ENCODE assay signal across 14 mouse cellular contexts in the genomic region with DNA sequence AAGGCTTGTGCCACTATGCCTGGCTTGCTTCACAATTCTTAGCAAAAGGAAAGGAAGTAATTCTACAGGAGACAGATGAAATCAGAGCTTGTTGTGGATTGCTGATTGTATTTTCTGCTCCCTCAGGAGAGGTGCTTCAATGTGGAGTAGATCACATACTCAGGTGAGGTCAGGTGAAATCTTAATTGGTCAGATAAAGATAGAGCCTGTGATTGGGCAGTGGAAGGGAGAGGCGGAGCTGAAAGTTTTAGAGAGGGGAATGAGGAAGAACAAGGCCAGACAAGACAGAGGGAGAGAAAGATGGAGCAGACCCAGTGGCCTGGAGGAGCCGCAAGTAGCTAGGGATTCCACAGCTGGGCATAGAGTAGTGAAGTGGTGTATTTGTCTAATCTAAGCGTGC. TPM values are rescaled to one million over a fixed set of nuclear protein-coding genes. Genes with fewer than 3 reads are reported as not detected.
A peak's percentile ranks its signal among the peaks of the same experiment; 100 is the strongest.
DNase-seq lines count a peak whose midpoint lies in the region; ATAC-seq and TF ChIP-seq lines count a peak whose summit lies in the region.
"Had no signal": no experiment of that assay in that cellular context is flagged by ENCODE, and none has a peak within 500 bp of the region (broad histone marks: within the 10 kb centered on the region; RNA-seq: fewer than 3 reads in every experiment).

No protein-coding gene starts in this region.

- peaks cover 1% of the 10 kb centered on the region; the same call in 1 of the 2 replicates for H3K79me2 ChIP-seq in MEL (ENCODE audit: control insufficient read depth, insufficient read depth, low read length, poor library complexity)

- TF ChIP-seq EP300 in MEL (IDR thresholded peaks at IDR 0.05; ENCODE audit: low read depth in 1 of 2, low read length in 2 of 2), result no peak

- no peak for TF ChIP-seq RAD21 in MEL (IDR thresholded peaks at IDR 0.05; ENCODE audit: low read depth, low read length)

- TF ChIP-seq CTCF in left cerebral cortex, adult 2 months (IDR thresholded peaks at IDR 0.05), result no peak
- TF ChIP-seq CTCF in MEL (IDR thresholded peaks at IDR 0.05 in 2 of 3, conservative IDR thresholded peaks at IDR 0.05 in 1 of 3; ENCODE audit: control insufficient read depth in 1 of 3, insufficient read depth in 1 of 3, low read depth in 2 of 3, low read length in 3 of 3, poor library complexity in 1 of 3, severe bottlenecking in 1 of 3), result no peak
- no peak for TF ChIP-seq CTCF in bone marrow macrophage, adult 2 months (IDR thresholded peaks at IDR 0.05; ENCODE audit: low read depth, low read length)

- no peak overlapping the region for H3K9ac ChIP-seq in MEL (ENCODE audit: control insufficient read depth, low read depth, low read length, poor library complexity, severe bottlenecking)
- H3K9ac ChIP-seq: hindbrain, embryonic 14.5 days; liver, embryonic 15.5 days had no signal

- H3K9me3 ChIP-seq in MEL (replicated peaks; ENCODE audit: insufficient read depth, low read length), result no peaks in the 10 kb centered on the region
- H3K9me3 ChIP-seq: liver, embryonic 15.5 days had no signal

- no peaks in the 10 kb centered on the region; a peak in 1 of 4 replicates for H3K36me3 ChIP-seq in MEL (ENCODE audit: control insufficient read depth in 1 of 2, insufficient read depth in 2 of 2, low read length in 2 of 2)

- peak overlapping the region; percentile 54 for H3K27ac ChIP-seq in left cerebral cortex, adult 2 months
- H3K27ac ChIP-seq in MEL (ENCODE audit: control insufficient read depth, low read depth, low read length), result no peak overlapping the region
- H3K27ac ChIP-seq in bone marrow macrophage, adult 2 months (ENCODE audit: insufficient read depth, low read depth, low read length), result 0 out of 2 replicates have a peak overlapping the region, but pooled peaks have one; percentile 15
- H3K27ac ChIP-seq: gastrocnemius, adult 2 months; hindbrain, embryonic 14.5 days; liver, embryonic 15.5 days had no signal

- no peak for DNase-seq in left cerebral cortex, adult 2 months (ENCODE audit: extremely low spot score in 1 of 2, low spot score in 2 of 2)
- no peak for DNase-seq in left cerebral cortex, adult 8-10 months (ENCODE audit: low spot score in 2 of 2)
- DNase-seq in MEL (ENCODE audit: low read depth, low spot score), result no peak
- DNase-seq in lung, postnatal 36 days, result peak; percentile 45
- no peak for DNase-seq in ovary, postnatal 10 days (ENCODE audit: low spot score)
- DNase-seq: gastrocnemius, adult 2 months; heart, adult 18-20 months; heart, postnatal 36 days; retina, postnatal 1 day; thymus, postnatal 25 days had no signal

- intact Hi-C loops in left cerebral cortex, adult 2 months (cut with DNase I), result no loop called here

- H3K27me3 ChIP-seq in MEL (ENCODE audit: control insufficient read depth in 1 of 2, insufficient read depth in 2 of 2, low read length in 2 of 2), result no peaks in the 10 kb centered on the region
- H3K27me3 ChIP-seq: liver, embryonic 15.5 days had no signal

- no peak for ATAC-seq in megakaryocyte-erythroid progenitor cell, adult 5-6 weeks (replicated peaks; ENCODE audit: low FRiP score, low TSS enrichment, poor library complexity, severe bottlenecking)

- H3K4me3 ChIP-seq in left cerebral cortex, adult 2 months, result no peak overlapping the region
- H3K4me3 ChIP-seq in MEL (ENCODE audit: control insufficient read depth in 1 of 2, insufficient read depth in 1 of 2, low read depth in 2 of 2, low read length in 2 of 2), result no peak overlapping the region
- no peak overlapping the region for H3K4me3 ChIP-seq in bone marrow macrophage, adult 2 months (ENCODE audit: insufficient read depth, low read length)
- H3K4me3 ChIP-seq: gastrocnemius, adult 2 months; liver, embryonic 15.5 days had no signal

- TF ChIP-seq POLR2A in MEL (IDR thresholded peaks at IDR 0.05; ENCODE audit: control insufficient read depth in 1 of 2, insufficient read depth in 1 of 2, low read depth in 1 of 2, low read length in 2 of 2, poor library complexity in 1 of 2), result no peak
- no peak for TF ChIP-seq POLR2A in bone marrow macrophage, adult 2 months (IDR thresholded peaks at IDR 0.05; ENCODE audit: borderline replicate concordance, low read depth, low read length)

- peaks cover 0 to 4% of the 10 kb centered on the region in 2 experiments; a peak in 2 of 4 replicates for H3K4me1 ChIP-seq in MEL (ENCODE audit: control insufficient read depth in 1 of 2, insufficient read depth in 2 of 2, low read length in 2 of 2)
- H3K4me1 ChIP-seq in bone marrow macrophage, adult 2 months (ENCODE audit: control insufficient read depth, insufficient read depth, low read length), result peaks cover 13% of the 10 kb centered on the region

TF ChIP-seq in MEL, 35 proteins besides CTCF, POLR2A, EP300 and RAD21:
- TF ChIP-seq ZNF384 (IDR thresholded peaks at IDR 0.05; ENCODE audit: low read depth, low read length) (peak; percentile 4; the same call in 1 of the 2 replicates), HCFC1 (IDR thresholded peaks at IDR 0.05; ENCODE audit: low read depth, low read length) (no peak)
TF ChIP-seq in MEL: peak in this region for 1.

RNA-seq across cellular contexts. Expression of a gene that starts 39.6 kb away (rescaled TPM):
- total RNA-seq in left cerebral cortex, adult 2 months (2021), result 10 to 100 TPM; 70.0 to 81.1 TPM
- total RNA-seq in left cerebral cortex, adult 8-10 months (2022), result 10 to 100 TPM; 57.3 to 67.8 (median 60.5) TPM
- 8.4 and 10.6 TPM in 2 replicates for total RNA-seq in MEL (2012; rRNA removed)
- 10 to 100 TPM in 1 of 2 experiments, not detected in 1; 14.6 TPM for polyA plus RNA-seq in MEL (2012; ENCODE audit: insufficient read depth in 1 of 2, insufficient read length in 2 of 2, low read depth in 1 of 2, low replicate concordance in 2 of 2, missing spikeins in 1 of 2)
- 33.0 and 42.4 TPM in 2 replicates for polyA plus RNA-seq in bone marrow macrophage, adult 2 months (2012; ENCODE audit: insufficient read depth, insufficient read length, missing spikeins)
- 14.6 and 24.8 TPM in 2 replicates for total RNA-seq in megakaryocyte-erythroid progenitor cell, adult 5-6 weeks (2014; fragmentation: Nextera tagmentation)
- total RNA-seq in megakaryocyte-erythroid progenitor cell, adult 5-6 weeks (2017), result 8.8 and 11.7 TPM in 2 replicates
